Mouse (Mus musculus): ENCODE results near the gene Trim28.

DNA sequence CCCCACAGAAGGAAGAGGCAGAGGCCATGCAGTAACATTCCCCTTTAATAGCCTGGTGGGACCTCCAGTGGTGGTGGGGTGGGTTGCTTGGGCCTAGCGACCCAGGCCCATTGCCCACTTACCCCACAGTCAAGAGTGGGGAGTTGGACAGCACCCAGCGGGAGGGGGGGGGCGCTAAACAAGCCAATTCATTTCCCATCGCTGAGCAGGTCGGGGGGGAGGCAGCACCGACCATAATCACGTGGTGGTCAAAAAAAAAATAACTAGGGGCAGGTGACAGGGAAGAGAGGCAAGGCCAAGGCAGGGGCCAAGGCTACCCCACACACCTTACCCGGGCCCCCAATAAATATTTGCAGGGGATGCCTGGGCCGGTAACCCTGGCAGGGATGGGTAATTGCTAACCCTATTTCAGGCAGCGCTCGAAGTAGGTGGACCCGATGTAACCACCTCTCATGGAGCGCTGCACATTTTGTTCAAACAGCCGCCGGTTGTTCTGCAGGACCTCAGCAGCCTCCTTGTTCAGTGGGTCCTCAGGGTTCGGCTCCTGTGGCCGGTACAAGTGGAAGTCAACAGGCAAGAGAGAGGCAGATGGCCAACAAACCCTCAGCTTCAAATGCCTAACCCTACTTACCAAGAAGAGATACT, 36.4 kb downstream of the Trim28 start:
- TF ChIP-seq POLR2A (IDR thresholded peaks at IDR 0.05; ENCODE audit: low read depth, low read length), result no peak
- TF ChIP-seq CTCF (conservative IDR thresholded peaks at IDR 0.05; ENCODE audit: insufficient read depth, insufficient read length, low read depth, low read length), result no peak

Measured in kidney, adult 2 months (tissue).